Mouse (Mus musculus) C2C12 (cell line): Measurements from ENCODE around the gene Bcl2l13. TPM values are rescaled to one million over a fixed set of nuclear protein-coding genes. Genes with fewer than 3 reads are reported as not detected.

ENCODE experiments used
- H3K27me3 ChIP-seq: one replicate; pipeline ENCODE4 v1.6.1; 2011; ENCODE audit not compliant: control insufficient read depth, insufficient read depth, insufficient read length
- H3K36me3 ChIP-seq: one replicate; pipeline ENCODE4 v1.6.1; 2011; ENCODE audit not compliant: control insufficient read depth, insufficient read depth
- H3K4me3 ChIP-seq: one replicate; pipeline ENCODE4 v1.5.1; 2011; ENCODE audit warnings: mild to moderate bottlenecking, control low read depth; ENCODE audit not compliant: poor library complexity, insufficient read depth, severe bottlenecking
- H3K79me2 ChIP-seq: one replicate; pipeline ENCODE4 v1.6.1; 2011; ENCODE audit not compliant: control insufficient read depth, insufficient read depth
- H3K79me3 ChIP-seq: one replicate; pipeline ENCODE4 v1.6.1; 2011; ENCODE audit warnings: low read depth, control low read depth
- H3ac ChIP-seq: one replicate; pipeline ENCODE3; 2011; ENCODE audit warnings: low read depth; ENCODE audit not compliant: control insufficient read depth, insufficient read length
- CEBPB ChIP-seq: IDR thresholded peaks from one replicate; pipeline ENCODE4 v1.6.1; 2011; ENCODE audit warnings: low read depth, mild to moderate bottlenecking, control low read depth, moderate library complexity
- CTCF ChIP-seq: IDR thresholded peaks from one replicate; pipeline ENCODE4 v1.5.1; 2011; ENCODE audit not compliant: control insufficient read depth, insufficient read depth, insufficient read length
- FOSL1 ChIP-seq: IDR thresholded peaks from one replicate; pipeline ENCODE4 v1.8.0; 2011; ENCODE audit warnings: mild to moderate bottlenecking, low read length; ENCODE audit not compliant: poor library complexity, insufficient read depth, severe bottlenecking
- MAX ChIP-seq: IDR thresholded peaks from one replicate; pipeline ENCODE4 v1.6.1; 2011; ENCODE audit warnings: mild to moderate bottlenecking, control low read depth
- MYOD1 ChIP-seq: IDR thresholded peaks from one replicate; pipeline ENCODE4 v1.6.1; 2011; ENCODE audit warnings: low read depth; ENCODE audit not compliant: control insufficient read depth, insufficient read length
- MYOG ChIP-seq: IDR thresholded peaks from one replicate; pipeline ENCODE4 v1.6.1; 2011; ENCODE audit not compliant: control insufficient read depth, insufficient read length; ENCODE audit errors: extremely low read depth
- USF1 ChIP-seq: IDR thresholded peaks from one replicate; pipeline ENCODE4 v1.6.1; 2011; ENCODE audit warnings: low read depth, mild to moderate bottlenecking, control low read depth, moderate library complexity
- polyA plus RNA-seq: library from polyadenylated mRNA; unstranded; fragments of >200 nt; fragmentation: generic; extraction: Trizol; gene quantifications from one replicate; pipeline ENCODE4 v1.2.1, GENCODE M21; 2012; ENCODE audit warnings: missing spikeins

Bcl2l13 gene
- polyA plus RNA-seq, 1 experiment: 24.6 TPM

DNA sequence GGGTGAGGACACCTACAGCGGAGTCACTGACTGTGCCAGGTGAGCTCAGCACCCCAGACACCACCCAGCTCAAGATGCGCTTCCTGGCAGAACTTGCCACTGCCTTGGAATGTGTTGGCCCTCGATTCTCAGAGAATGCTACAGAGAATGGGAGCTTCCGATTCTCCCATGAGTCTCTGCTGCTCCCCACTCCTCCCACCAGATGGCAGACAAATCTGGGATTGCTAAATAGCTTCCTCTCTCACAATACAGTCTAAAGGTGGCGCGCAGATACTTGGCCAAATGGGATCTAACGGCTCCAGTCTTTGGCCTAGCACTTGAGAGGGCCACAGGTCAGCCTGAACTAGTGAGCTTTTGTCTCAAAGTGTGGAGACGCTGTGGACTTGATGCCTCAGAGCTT, 43.1 kb upstream of the Bcl2l13 start:
- H3K79me3 ChIP-seq: no peaks in the 10 kb centered on the region
- no peaks in the 10 kb centered on the region for H3K27me3 ChIP-seq
- peaks cover 50% of the 10 kb centered on the region for H3K36me3 ChIP-seq
- H3K4me3 ChIP-seq: no peak overlapping the region
- TF ChIP-seq CTCF: no peak
- H3K79me2 ChIP-seq: no peaks in the 10 kb centered on the region
- no peak overlapping the region for H3ac ChIP-seq

DNA sequence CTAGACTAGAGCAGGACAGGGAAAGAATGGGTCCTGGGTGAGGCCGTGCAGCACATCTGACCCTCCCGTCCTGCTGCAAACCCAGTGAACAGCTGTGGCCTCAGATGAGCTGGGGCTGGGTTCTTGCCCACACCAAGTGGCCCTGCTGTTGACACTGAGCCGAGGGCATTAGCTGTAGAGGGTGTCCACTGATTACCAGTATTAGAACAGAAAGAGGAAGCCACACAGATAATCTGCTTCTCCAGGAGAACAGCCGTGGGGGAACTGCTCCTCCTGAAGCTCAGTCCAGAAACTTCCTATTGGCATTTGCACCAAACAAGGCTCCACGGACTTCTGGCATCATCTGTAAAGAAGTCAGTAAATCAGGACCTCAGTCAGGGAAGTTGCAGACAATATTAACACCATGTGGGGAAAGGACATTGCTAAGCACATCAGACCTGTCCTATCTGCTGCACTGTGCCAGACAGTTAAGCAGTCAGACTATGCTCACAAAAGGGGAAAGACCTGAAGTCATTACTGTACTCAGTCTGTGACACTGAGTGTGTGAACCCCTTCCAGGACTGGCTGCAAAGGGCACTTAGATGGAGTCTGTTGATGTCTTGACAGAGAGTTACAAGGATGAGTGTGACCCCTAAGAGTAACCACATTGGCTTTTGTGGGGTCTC, 40.5 kb upstream of the Bcl2l13 start:
- no peaks in the 10 kb centered on the region for H3K27me3 ChIP-seq
- no peaks in the 10 kb centered on the region for H3K79me3 ChIP-seq
- H3K79me2 ChIP-seq: no peaks in the 10 kb centered on the region
- H3K36me3 ChIP-seq: peaks cover 63% of the 10 kb centered on the region
- no peak overlapping the region for H3K4me3 ChIP-seq
- H3ac ChIP-seq: no peak overlapping the region
- TF ChIP-seq CTCF (no peak), MYOD1 (no peak), FOSL1 (no peak), MYOG (no peak), CEBPB (no peak), MAX (no peak), USF1 (no peak)

DNA sequence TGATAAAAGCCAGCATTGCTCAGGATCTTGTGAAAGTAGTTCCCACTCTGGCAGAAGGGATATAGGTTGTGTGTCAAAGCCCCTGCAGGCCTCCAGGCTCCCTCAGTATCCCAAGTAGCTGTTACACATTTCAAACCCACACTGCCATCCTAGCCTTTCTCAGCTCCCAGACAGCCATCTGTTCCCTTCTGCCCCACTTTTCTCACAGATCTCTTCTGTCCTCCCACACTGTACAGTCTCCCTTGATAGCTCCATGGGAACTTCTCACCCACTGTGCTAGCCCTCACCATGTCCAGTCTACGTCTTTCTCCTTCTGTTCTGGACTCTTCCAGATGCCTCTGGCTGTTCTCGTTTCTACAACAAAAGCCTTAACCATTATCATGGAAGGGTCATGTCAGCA, 39.9 kb upstream of the Bcl2l13 start:
- Histone ChIP-seq H3K79me2 (no peaks in the 10 kb centered on the region), H3K27me3 (no peaks in the 10 kb centered on the region), H3K36me3 (peaks cover 63% of the 10 kb centered on the region), H3ac (no peak overlapping the region), H3K79me3 (no peaks in the 10 kb centered on the region), H3K4me3 (no peak overlapping the region)
- TF ChIP-seq MYOG: no peak
- no peak for TF ChIP-seq FOSL1
- TF ChIP-seq MYOD1: no peak
- TF ChIP-seq CEBPB: no peak
- TF ChIP-seq CTCF: no peak
- no peak for TF ChIP-seq USF1
- TF ChIP-seq MAX: no peak

DNA sequence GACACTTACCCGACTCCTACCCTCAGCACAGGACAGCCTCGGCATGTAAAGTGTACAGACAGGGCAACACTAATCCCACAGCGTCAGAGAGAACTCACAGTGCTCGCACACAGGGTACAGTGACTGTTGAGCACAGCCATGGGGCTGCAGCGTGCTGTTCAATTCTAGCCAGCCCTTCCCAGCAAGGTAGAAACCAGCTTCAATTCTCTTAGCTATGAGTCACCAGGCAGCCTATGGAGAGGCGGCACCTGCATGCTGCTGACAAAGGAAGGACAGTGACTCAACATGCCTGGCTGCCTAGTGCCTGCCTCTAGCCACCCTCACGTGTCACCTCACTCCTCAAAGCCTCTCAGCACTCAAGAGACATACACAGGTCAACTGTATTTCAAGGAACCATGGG, 38.0 kb upstream of the Bcl2l13 start:
- Histone ChIP-seq H3ac (no peak overlapping the region), H3K36me3 (peaks cover 74% of the 10 kb centered on the region), H3K4me3 (no peak overlapping the region), H3K27me3 (no peaks in the 10 kb centered on the region), H3K79me3 (no peaks in the 10 kb centered on the region), H3K79me2 (no peaks in the 10 kb centered on the region)
- TF ChIP-seq MYOD1 (no peak), CTCF (no peak), MYOG (no peak), FOSL1 (no peak), USF1 (no peak), CEBPB (no peak), MAX (no peak)

DNA sequence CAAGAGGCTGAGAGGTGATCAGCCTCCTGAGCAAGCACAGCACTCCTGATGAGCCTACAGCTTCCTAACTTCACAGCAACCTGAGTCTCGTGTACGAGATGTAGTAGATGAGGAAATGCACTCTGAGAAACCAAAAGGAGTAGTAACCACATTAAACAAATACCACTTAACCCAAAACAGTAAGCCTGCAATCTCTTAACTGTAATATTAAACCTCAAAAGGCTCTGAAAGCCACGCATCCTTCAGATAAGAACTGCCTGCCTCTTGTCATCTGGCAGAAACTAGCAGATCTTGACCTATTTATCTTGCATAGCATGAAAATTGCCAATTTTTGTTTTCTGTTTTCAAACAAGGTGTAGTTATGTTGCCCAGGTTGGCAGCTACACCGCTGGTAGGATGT, 37.1 kb upstream of the Bcl2l13 start:
- H3K4me3 ChIP-seq: no peak overlapping the region
- no peaks in the 10 kb centered on the region for H3K79me2 ChIP-seq
- peaks cover 70% of the 10 kb centered on the region for H3K36me3 ChIP-seq
- H3K79me3 ChIP-seq: no peaks in the 10 kb centered on the region
- no peaks in the 10 kb centered on the region for H3K27me3 ChIP-seq
- H3ac ChIP-seq: no peak overlapping the region
- TF ChIP-seq FOSL1 (no peak), CTCF (no peak)

DNA sequence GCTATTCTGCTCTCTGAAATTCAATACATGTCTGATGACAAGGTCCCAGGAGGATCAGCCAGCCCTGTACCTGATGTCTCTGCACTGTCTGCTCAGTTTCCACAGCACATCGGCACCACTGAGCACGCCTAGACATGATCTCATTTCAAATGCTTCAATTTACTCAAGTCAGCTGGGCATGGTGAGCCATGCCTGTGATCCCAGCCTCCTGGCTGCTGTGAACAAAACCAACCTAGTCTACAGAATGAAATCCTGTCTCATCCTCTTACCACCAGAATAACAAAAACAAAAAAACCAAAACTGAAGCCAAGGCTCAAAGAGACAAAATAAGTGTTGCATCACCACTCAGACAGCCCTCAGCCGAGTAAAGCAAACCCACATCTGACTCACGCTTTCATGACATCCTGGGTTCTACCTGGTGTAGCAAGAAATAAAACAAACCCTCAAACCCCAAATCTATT, 36.4 kb upstream of the Bcl2l13 start:
- no peak for TF ChIP-seq MYOG
- no peak for TF ChIP-seq CEBPB
- no peak for TF ChIP-seq MAX
- no peak for TF ChIP-seq CTCF
- TF ChIP-seq FOSL1: no peak
- no peak for TF ChIP-seq MYOD1
- no peak for TF ChIP-seq USF1
- peaks cover 70% of the 10 kb centered on the region for H3K36me3 ChIP-seq
- no peak overlapping the region for H3ac ChIP-seq
- H3K4me3 ChIP-seq: no peak overlapping the region
- no peaks in the 10 kb centered on the region for H3K79me2 ChIP-seq
- no peaks in the 10 kb centered on the region for H3K27me3 ChIP-seq
- H3K79me3 ChIP-seq: no peaks in the 10 kb centered on the region
